Mouse (Mus musculus) cerebellum, adult 2 months (tissue): ENCODE data around the gene Etl4.

Experiments used
- CTCF ChIP-seq: fragments of 200-500 bp; IDR thresholded peaks from 2 replicates; pipeline ENCODE4 v1.5.1; 2011; ENCODE audit warnings: low read depth, mild to moderate bottlenecking, control low read depth, low read length, moderate library complexity, borderline replicate concordance; ENCODE audit not compliant: insufficient read depth
- POLR2A ChIP-seq: fragments of 200-500 bp; IDR thresholded peaks from 2 replicates; pipeline ENCODE4 v1.6.1; 2011; ENCODE audit warnings: low read length, control low read depth, borderline replicate concordance; ENCODE audit not compliant: insufficient read depth

GRCm38 (mm10) chr2:20433656-20434055 is 524.1 kb downstream of the Etl4 start:
- TF ChIP-seq POLR2A (no peak), CTCF (no peak)
